Mouse (Mus musculus) gastrocnemius, adult 18-20 months (tissue): ENCODE results near the gene Dusp16. TPM values are rescaled to one million over a fixed set of nuclear protein-coding genes. Genes with fewer than 3 reads are reported as not detected.

Experiments
- total RNA-seq, 2 experiments: library from RNA; stranded (reverse); gene quantifications; 2 replicates each; pipeline ENCODE4 v1.2.3; 2021

Gene Dusp16
- total RNA-seq, 2 experiments from 2014 or later, result 12.2 to 16.7 TPM

Other genes with a start within 250 kb of the Dusp16 start
- 10 to 100 TPM; 39.3 to 39.7 TPM for gene Lrp6, start 225.7 kb downstream of the Dusp16 start, total RNA-seq
- under 1 TPM; 0.82 to 0.90 TPM for gene Mansc1, start 160.1 kb downstream of the Dusp16 start, total RNA-seq
- gene Borcs5, start 153.1 kb downstream of the Dusp16 start, total RNA-seq, result 10 to 100 TPM; 17.2 to 17.5 TPM
- gene Crebl2, start 37.5 kb upstream of the Dusp16 start, total RNA-seq, result 10 to 100 TPM; 12.4 to 14.2 TPM
- gene Gpr19, start 106.0 kb upstream of the Dusp16 start, total RNA-seq, result 1 to 10 TPM; 4.2 to 5.1 TPM
- gene Cdkn1b, start 127.8 kb upstream of the Dusp16 start, total RNA-seq, result 10 to 100 TPM; 32.2 to 34.1 TPM
- gene Apold1, start 189.1 kb upstream of the Dusp16 start, total RNA-seq, result 1 to 10 TPM; 1.6 to 4.9 TPM
- 10 to 100 TPM; 24.3 to 24.9 TPM for gene Ddx47, start 219.0 kb upstream of the Dusp16 start, total RNA-seq